Mouse (Mus musculus) right cerebral cortex, postnatal 14 days (tissue): ENCODE results near the gene Aldh1a1.
A peak's percentile ranks its signal among the peaks of the same experiment; 100 is the strongest.
"Not testable (repeated sequence)": the region's sequence is repeated elsewhere in the genome, so short reads cannot be mapped to it uniquely, and the experiment has no call there.

Source experiments
- DNase-seq: peaks from one replicate; pipeline ENCODE4 v3.0.0; 2022

Aldh1a1 gene

GRCm38 (mm10) chr19:20492491-20492890 lies at the start of gene Aldh1a1:
Gene Aldh1a1, plus strand, starts transcription at chr19:20492715.
- DNase-seq: no peak

- DNase-seq: no peak
These were observed 44.7 kb upstream of the Aldh1a1 start for GRCm38 (mm10) chr19:20447807-20448206.

- peak; percentile 8 for DNase-seq
These were observed 43.0 kb upstream of the Aldh1a1 start for GRCm38 (mm10) chr19:20449546-20449945.

GRCm38 (mm10) chr19:20451045-20451444 lies 41.5 kb upstream of the Aldh1a1 start:
- no peak for DNase-seq

GRCm38 (mm10) chr19:20484497-20484896 lies 8.0 kb upstream of the Aldh1a1 start:
- DNase-seq: no peak

GRCm38 (mm10) chr19:20491950-20492349 lies 565 bp upstream of the Aldh1a1 start:
- DNase-seq: no peak

GRCm38 (mm10) chr19:20496476-20496875 lies 4.0 kb downstream of the Aldh1a1 start:
- no peak for DNase-seq

GRCm38 (mm10) chr19:20505359-20505758 lies 12.8 kb downstream of the Aldh1a1 start:
- no peak for DNase-seq

GRCm38 (mm10) chr19:20506936-20507615 lies 14.6 kb downstream of the Aldh1a1 start:
- no peak for DNase-seq

GRCm38 (mm10) chr19:20508609-20509008 lies 16.1 kb downstream of the Aldh1a1 start:
- no peak for DNase-seq

GRCm38 (mm10) chr19:20511971-20512370 lies 19.5 kb downstream of the Aldh1a1 start:
- DNase-seq: no peak

GRCm38 (mm10) chr19:20513181-20513580 lies 20.7 kb downstream of the Aldh1a1 start:
- DNase-seq: no peak

- no peak for DNase-seq
These were observed 21.3 kb downstream of the Aldh1a1 start for GRCm38 (mm10) chr19:20513688-20514361.

GRCm38 (mm10) chr19:20516481-20516880 lies 24.0 kb downstream of the Aldh1a1 start:
- DNase-seq: no peak

GRCm38 (mm10) chr19:20529156-20529555 lies 36.6 kb downstream of the Aldh1a1 start:
- DNase-seq: not testable (repeated sequence)

GRCm38 (mm10) chr19:20529921-20530696 lies 37.6 kb downstream of the Aldh1a1 start:
- DNase-seq: no peak

- DNase-seq: peak; percentile 31
These were observed 44.0 kb downstream of the Aldh1a1 start for GRCm38 (mm10) chr19:20536538-20536937.

- no peak for DNase-seq
These were observed 48.5 kb downstream of the Aldh1a1 start for GRCm38 (mm10) chr19:20541044-20541443.

- no peak for DNase-seq
These were observed 49.4 kb downstream of the Aldh1a1 start for GRCm38 (mm10) chr19:20541924-20542323.

GRCm38 (mm10) chr19:20543816-20544215 lies 51.3 kb downstream of the Aldh1a1 start:
- no peak for DNase-seq

- no peak for DNase-seq
These were observed 52.4 kb downstream of the Aldh1a1 start for GRCm38 (mm10) chr19:20544941-20545340.

GRCm38 (mm10) chr19:20547025-20547424 lies 54.5 kb downstream of the Aldh1a1 start:
- DNase-seq: no peak

GRCm38 (mm10) chr19:20549409-20549808 lies 56.9 kb downstream of the Aldh1a1 start:
- no peak for DNase-seq

GRCm38 (mm10) chr19:20555365-20555764 lies 62.9 kb downstream of the Aldh1a1 start:
- DNase-seq: no peak
